Mouse (Mus musculus): ENCODE results near the gene Rab2b.

GRCm38 (mm10) chr14:52316441-52317225, 37.3 kb upstream of the Rab2b start:
- TF ChIP-seq CTCF (IDR thresholded peaks at IDR 0.05; ENCODE audit: low read depth) (no peak), EP300 (optimal IDR thresholded peaks at IDR 0.05) (no peak)

Data from stomach, postnatal 0 days (tissue).